Mouse (Mus musculus) common myeloid progenitor, adult 5-6 weeks (primary cell): ENCODE measurements around the gene Nipa1. TPM values are rescaled to one million over a fixed set of nuclear protein-coding genes. Genes with fewer than 3 reads are reported as not detected.
A peak's percentile ranks its signal among the peaks of the same experiment; 100 is the strongest.
"Not testable (repeated sequence)": the region's sequence is repeated elsewhere in the genome, so short reads cannot be mapped to it uniquely, and the experiment has no call there.

Source experiments
- ATAC-seq: replicated peaks from 2 replicates; pipeline ENCODE4 v1.8.0; 2016; ENCODE audit warnings: low read depth, mild to moderate bottlenecking, moderate TSS enrichment, inconsistent platforms; ENCODE audit not compliant: poor library complexity, severe bottlenecking
- total RNA-seq: library from RNA; stranded (forward); fragments of 200-1000, 187-1606 nt; gene quantifications from 2 replicates; pipeline ENCODE4 v1.2.3, GENCODE M21; 2017

Gene Nipa1
- 10.6 and 10.7 TPM in 2 replicates for total RNA-seq

DNA sequence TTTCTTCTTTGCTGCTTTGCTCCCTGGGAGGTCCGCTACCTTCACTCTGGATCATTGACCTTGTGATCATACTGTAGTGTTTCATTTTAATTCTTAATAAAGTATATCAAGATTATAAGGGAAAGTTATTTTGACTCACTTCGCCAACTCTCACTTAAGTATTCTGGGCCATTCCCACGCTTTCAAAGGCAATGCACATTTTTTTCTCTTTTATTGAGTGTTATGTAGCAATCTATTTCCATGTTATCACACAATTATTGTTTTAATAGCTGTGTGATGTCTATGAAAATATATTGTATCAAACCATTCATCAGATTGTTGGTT is at the start of gene Nipa1:
Nipa1 (minus strand) TSS at position 25 of the 324 bp plus-strand sequence.
- no peak for ATAC-seq

GRCm38 (mm10) chr7:56066634-56067033 is 46.9 kb upstream of the Nipa1 start:
- ATAC-seq: no peak

- no peak for ATAC-seq
These were observed 46.4 kb upstream of the Nipa1 start for GRCm38 (mm10) chr7:56066136-56066535.

DNA sequence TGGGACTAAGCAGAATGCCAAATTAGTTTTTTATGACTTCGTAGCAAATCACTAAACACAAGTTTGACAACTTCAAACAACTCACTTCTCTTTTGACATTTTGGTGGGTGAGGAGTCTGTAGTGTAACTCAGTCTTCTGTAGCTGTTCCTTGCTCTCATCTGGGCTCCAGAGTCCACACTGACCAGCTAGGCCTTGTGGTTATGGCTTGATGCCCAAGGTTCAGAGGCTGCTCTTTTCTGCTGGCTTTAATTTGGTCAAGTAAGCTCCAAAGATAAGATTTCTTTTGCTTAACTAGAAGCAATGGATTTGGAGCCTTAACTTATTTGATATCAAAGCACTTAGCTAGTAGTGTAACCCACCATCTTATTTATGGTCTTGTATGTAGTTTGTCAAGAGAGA is 45.1 kb upstream of the Nipa1 start:
- ATAC-seq: no peak

- no peak for ATAC-seq
These were observed 35.6 kb upstream of the Nipa1 start for GRCm38 (mm10) chr7:56055338-56055737.

GRCm38 (mm10) chr7:56052996-56053395 is 33.2 kb upstream of the Nipa1 start:
- ATAC-seq: no peak

DNA sequence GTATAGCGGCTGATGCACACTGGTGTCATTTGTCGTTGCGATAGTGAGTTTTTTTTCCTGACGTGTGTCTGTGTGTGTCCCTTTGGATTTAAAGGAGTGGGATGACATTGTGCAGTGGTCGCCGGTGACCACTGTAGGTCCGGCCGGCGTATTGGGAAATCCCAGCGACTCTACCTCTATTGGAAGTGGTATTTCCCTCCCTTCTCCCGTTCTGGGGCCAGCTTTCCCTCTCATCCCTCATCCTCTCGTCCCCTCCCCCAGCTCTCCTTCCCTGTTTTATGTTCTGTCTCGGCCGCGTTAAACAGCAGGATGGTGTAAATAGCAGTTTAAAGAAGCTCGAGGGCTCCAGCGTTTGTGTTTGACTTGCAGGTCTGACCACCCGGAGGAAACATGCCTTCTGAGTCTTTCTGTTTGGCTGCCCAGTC is 30.7 kb upstream of the Nipa1 start:
- peak; percentile 2; the same call in 1 of the 2 replicates for ATAC-seq

DNA sequence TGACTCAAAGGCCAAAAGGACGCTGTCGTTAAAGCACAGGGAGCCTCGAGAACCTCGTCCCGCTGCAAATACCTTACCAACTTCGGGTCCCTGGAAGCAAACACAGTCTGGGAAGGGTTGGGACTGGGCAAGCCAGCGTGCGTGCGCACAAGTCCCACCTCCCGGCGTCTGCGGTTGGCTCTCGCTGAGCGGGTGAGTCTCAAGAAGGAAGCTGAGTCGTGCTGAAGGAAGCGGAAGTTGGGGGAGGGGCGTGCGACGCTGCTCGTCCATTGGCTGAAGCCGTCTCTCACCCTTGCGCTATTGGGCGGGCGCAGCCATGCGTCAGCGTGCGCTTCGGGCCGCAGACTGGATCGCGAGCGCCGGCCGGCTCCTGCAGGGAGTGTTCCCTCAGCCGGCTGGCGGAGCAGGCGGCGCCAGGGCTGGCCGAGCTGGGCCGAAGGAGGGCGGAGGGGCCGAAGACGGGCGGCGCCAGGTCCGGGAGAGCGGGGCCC is 30.1 kb upstream of the Nipa1 start, which contains the start of gene Herc2:
Herc2 (plus strand) TSS at position 366 of the 491 bp plus-strand sequence.
- ATAC-seq: peak; percentile 97

DNA sequence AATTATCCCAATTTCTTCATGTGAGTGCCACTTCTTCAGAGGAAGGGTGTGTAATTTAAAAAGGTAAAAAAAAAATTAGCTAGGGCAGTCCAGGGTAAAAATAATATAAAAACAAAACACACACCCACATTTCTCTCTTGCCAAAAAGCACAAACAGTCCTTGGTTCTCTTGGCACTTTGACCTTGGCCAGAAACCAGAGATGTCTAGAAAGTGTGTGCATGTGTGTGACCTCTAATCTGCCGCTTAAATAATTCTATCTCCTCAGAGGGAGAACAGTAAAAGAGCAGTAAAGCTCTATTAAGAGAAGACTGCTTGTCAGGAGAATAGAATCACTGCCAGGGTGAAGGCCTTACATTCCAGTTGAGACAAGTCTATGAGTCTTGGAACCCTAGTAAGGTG is 27.4 kb upstream of the Nipa1 start:
- ATAC-seq: no peak

GRCm38 (mm10) chr7:56044267-56044629 is 24.5 kb upstream of the Nipa1 start:
- no peak for ATAC-seq

DNA sequence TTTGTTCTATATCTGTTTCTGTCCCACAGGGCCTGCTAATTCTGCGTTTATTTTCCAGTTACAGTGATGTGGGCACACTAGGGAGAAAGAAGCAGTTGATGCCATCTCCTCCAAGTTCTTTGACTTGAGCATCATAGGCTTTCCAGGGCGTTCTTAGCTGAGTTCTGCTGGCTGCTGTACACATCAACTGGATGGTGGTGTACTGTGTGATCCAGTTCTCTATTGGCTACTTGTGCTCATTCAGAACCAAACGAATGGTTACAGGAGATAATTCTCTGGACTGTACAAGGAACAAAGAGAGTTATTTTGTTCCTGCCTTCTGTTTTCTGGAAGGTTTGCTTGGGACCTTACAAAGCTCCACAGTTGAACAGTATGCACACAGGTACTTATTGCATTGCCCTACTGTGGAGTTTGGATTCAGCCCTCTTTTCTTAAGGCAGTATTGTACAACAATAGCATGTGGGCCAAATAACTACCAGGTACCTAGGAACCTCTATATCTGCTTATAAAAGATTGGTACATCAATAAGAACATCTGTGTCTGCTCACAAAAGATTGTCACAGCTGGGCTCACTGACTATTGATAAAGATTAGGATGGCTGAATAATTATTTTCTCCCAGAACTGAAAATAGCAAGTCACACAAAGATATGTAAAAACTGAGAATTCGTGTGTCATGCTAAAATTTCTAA is 24.0 kb upstream of the Nipa1 start:
- ATAC-seq: no peak

GRCm38 (mm10) chr7:56042353-56042752 is 22.6 kb upstream of the Nipa1 start:
- peak; percentile 95 for ATAC-seq

GRCm38 (mm10) chr7:56023586-56023985 is 3.8 kb upstream of the Nipa1 start:
- ATAC-seq: no peak

GRCm38 (mm10) chr7:56018972-56019929 is 503 bp downstream of the Nipa1 start:
- ATAC-seq: peak; percentile 68

- ATAC-seq: peak; percentile 45
These were observed 1.2 kb downstream of the Nipa1 start for GRCm38 (mm10) chr7:56018446-56018971.

GRCm38 (mm10) chr7:56017761-56018160 is 2.0 kb downstream of the Nipa1 start:
- ATAC-seq: no peak

DNA sequence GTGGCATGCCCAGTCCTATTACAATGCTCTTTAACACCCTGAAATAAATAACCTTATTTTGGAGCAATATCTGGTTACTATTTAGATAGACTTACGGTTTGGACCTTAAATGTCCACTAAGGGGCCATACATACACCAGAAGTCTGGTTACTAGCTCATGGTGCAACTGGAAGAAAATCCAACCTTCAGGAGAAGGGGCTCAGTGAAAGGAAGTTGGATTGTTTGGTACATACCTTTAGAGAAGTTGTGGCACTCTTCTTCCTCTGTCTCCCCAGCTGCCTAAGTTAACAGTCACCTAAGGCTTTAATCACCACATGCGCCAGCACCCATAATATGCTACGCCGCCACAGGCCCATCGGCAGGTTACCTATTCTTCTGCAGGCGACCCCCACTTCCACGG is 3.9 kb downstream of the Nipa1 start:
- no peak for ATAC-seq

DNA sequence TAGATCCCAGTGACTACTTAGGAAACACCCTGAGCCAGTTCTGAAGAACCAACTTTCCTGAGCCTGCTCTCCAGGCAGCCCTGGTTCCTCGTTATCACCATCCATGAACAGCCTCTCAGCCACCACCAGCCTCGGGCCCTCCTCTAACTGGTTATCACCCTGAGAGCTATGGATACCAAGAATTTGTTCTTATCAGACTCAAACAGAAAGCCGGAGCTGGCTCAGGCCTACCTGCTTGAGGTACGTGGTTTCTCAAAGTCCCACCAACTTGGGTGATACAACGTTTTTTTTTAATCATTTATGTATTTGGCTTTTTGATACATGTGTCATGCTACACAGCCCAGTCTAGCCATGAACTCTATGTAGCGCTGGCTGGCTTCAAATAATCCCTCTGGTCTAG is 4.6 kb downstream of the Nipa1 start:
- ATAC-seq: peak; percentile 69

- not testable (repeated sequence) for ATAC-seq
These were observed 5.6 kb downstream of the Nipa1 start for GRCm38 (mm10) chr7:56014002-56014702.
